Mouse (Mus musculus) liver, postnatal 0 days (tissue): ENCODE data around the gene Tln2.

Source experiments
- CTCF ChIP-seq: sonication (generic); IDR thresholded peaks from 2 replicates; pipeline ENCODE4 v1.5.1; 2016; ENCODE audit warnings: antibody characterized with exemption, low read depth
- EP300 ChIP-seq: IDR thresholded peaks from 2 replicates; pipeline ENCODE4 v1.6.1; 2016; ENCODE audit warnings: antibody characterized with exemption, low read depth, mild to moderate bottlenecking

GRCm38 (mm10) chr9:67481851-67482250 is 77.7 kb downstream of the Tln2 start:
- TF ChIP-seq EP300 (no peak), CTCF (no peak)
